Mouse (Mus musculus): Measurements from ENCODE around the gene Gfpt2. TPM values are rescaled to one million over a fixed set of nuclear protein-coding genes. Genes with fewer than 3 reads are reported as not detected.
"Not testable (repeated sequence)": the region's sequence is repeated elsewhere in the genome, so short reads cannot be mapped to it uniquely, and the experiment has no call there.

Gfpt2 gene
- polyA plus RNA-seq, 2 experiments = 24.8 to 27.4 TPM

DNA sequence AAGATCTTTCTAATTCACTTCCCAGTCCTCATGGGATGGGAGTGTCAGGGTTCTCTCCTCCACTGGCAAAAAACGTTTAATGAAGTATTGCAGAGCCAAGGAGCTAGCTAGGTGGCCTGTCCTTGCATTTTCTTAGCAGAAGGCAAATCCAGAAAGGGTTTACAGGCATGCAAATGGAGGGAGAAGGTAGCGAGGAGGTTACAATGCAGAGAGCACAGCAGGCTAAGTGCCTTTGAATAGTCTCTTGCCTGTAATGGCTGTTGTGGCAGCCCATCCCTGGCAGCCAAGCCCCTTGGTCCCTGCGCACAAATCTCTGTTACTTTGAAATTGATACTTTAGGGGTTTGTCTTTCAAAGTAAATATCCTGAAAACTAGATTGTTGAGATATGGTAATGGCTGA, 12.2 kb downstream of the Gfpt2 start:
- Histone ChIP-seq H3K9me3 (ENCODE audit: control insufficient read depth, low read length) (no peaks in the 10 kb centered on the region), H3K36me3 (ENCODE audit: control insufficient read depth, insufficient read depth, low read length) (peaks cover 39% of the 10 kb centered on the region), H3K27me3 (ENCODE audit: control insufficient read depth, insufficient read depth, low read length) (no peaks in the 10 kb centered on the region), H3K4me1 (ENCODE audit: control insufficient read depth, insufficient read depth, low read length) (peaks cover 4% of the 10 kb centered on the region; the same call in 1 of the 2 replicates), H3K27ac (replicated peaks; ENCODE audit: low read depth, low read length) (no peak overlapping the region), H3K4me2 (replicated peaks; ENCODE audit: low read depth, low read length, severe bottlenecking) (no peak overlapping the region), H3K4me3 (replicated peaks; ENCODE audit: low read length) (no peak overlapping the region), H3K9ac (ENCODE audit: low read depth, low read length, severe bottlenecking) (no peak overlapping the region)
- no peak for ATAC-seq (ENCODE audit: low FRiP score, low read depth)
- no peak for TF ChIP-seq POLR2A (IDR thresholded peaks at IDR 0.05; ENCODE audit: borderline replicate concordance, extremely low read depth, insufficient read depth, insufficient read length)
- WGBS = 42% methylated on average over 3 of the region's 3 CpGs
- DNase-seq (ENCODE audit: low spot score) = no peak

DNA sequence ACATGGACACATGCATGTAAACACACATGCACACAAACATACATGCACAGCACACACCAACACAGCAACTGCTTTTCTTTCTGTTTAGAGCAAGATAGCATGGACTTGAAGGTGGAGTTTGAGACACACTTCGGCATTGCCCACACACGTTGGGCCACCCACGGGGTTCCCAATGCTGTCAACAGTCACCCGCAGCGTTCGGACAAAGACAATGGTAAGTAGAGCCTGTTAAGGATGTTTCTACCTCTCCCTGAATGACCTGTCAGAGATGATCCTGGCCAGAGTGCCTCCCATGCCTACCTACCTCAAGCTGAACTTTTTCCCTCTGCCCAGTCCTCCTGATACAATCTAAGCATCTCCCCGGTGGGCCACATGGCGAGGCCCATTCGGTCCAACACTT, 15.0 kb downstream of the Gfpt2 start:
- TF ChIP-seq POLR2A (IDR thresholded peaks at IDR 0.05; ENCODE audit: borderline replicate concordance, extremely low read depth, insufficient read depth, insufficient read length) = no peak
- Histone ChIP-seq H3K4me3 (replicated peaks; ENCODE audit: low read length) (no peak overlapping the region), H3K36me3 (ENCODE audit: control insufficient read depth, insufficient read depth, low read length) (peaks cover 52% of the 10 kb centered on the region), H3K27ac (replicated peaks; ENCODE audit: low read depth, low read length) (no peak overlapping the region), H3K9ac (ENCODE audit: low read depth, low read length, severe bottlenecking) (no peak overlapping the region), H3K9me3 (ENCODE audit: control insufficient read depth, low read length) (no peaks in the 10 kb centered on the region), H3K4me2 (replicated peaks; ENCODE audit: low read depth, low read length, severe bottlenecking) (no peak overlapping the region), H3K27me3 (ENCODE audit: control insufficient read depth, insufficient read depth, low read length) (no peaks in the 10 kb centered on the region), H3K4me1 (ENCODE audit: control insufficient read depth, insufficient read depth, low read length) (no peaks in the 10 kb centered on the region)
- DNase-seq (ENCODE audit: low spot score) = no peak
- ATAC-seq (ENCODE audit: low FRiP score, low read depth) = no peak
- WGBS = 91% methylated on average over 9 of the region's 9 CpGs

DNA sequence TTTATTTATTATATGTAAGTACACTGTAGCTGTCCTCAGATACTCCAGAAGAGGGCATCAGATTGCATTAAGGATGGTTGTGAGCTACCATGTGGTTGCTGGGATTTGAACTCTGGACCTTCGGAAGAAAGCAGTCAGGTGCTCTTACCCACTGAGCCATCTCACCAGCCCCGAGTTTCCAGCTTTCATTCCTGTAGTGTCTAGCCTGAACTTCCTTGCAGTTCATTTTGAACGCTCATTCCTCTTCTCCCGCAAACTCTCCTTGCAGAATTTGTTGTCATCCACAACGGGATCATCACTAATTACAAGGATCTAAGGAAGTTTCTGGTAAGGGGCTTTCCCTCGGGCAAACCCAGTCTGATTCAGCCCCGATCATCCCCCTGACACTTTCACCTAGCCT, 16.7 kb downstream of the Gfpt2 start:
- not testable (repeated sequence) for H3K9me3 ChIP-seq (ENCODE audit: control insufficient read depth, low read length); H3K4me2 ChIP-seq (replicated peaks; ENCODE audit: low read depth, low read length, severe bottlenecking); H3K4me3 ChIP-seq (replicated peaks; ENCODE audit: low read length); H3K9ac ChIP-seq (ENCODE audit: low read depth, low read length, severe bottlenecking); ATAC-seq (ENCODE audit: low FRiP score, low read depth); DNase-seq (ENCODE audit: low spot score); H3K27me3 ChIP-seq (ENCODE audit: control insufficient read depth, insufficient read depth, low read length); H3K27ac ChIP-seq (replicated peaks; ENCODE audit: low read depth, low read length); H3K4me1 ChIP-seq (ENCODE audit: control insufficient read depth, insufficient read depth, low read length)
- WGBS = 85% methylated on average over 7 of the region's 7 CpGs
- peaks cover 66% of the 10 kb centered on the region for H3K36me3 ChIP-seq (ENCODE audit: control insufficient read depth, insufficient read depth, low read length)

- no peak for ATAC-seq (ENCODE audit: low FRiP score, low read depth)
- WGBS = 95% methylated on average over 8 of the region's 8 CpGs
- no peaks in the 10 kb centered on the region for H3K9me3 ChIP-seq (ENCODE audit: control insufficient read depth, low read length)
These were observed 17.1 kb downstream of the Gfpt2 start for GRCm38 (mm10) chr11:49811099-49811541.

GRCm38 (mm10) chr11:49811879-49812278, 17.9 kb downstream of the Gfpt2 start:
- 87% methylated on average over 8 of the region's 8 CpGs for WGBS
- Histone ChIP-seq H3K4me3 (replicated peaks; ENCODE audit: low read length) (no peak overlapping the region), H3K36me3 (ENCODE audit: control insufficient read depth, insufficient read depth, low read length) (peaks cover 69% of the 10 kb centered on the region), H3K27me3 (ENCODE audit: control insufficient read depth, insufficient read depth, low read length) (no peaks in the 10 kb centered on the region), H3K27ac (replicated peaks; ENCODE audit: low read depth, low read length) (no peak overlapping the region), H3K9ac (ENCODE audit: low read depth, low read length, severe bottlenecking) (no peak overlapping the region), H3K9me3 (ENCODE audit: control insufficient read depth, low read length) (no peaks in the 10 kb centered on the region), H3K4me1 (ENCODE audit: control insufficient read depth, insufficient read depth, low read length) (no peaks in the 10 kb centered on the region), H3K4me2 (replicated peaks; ENCODE audit: low read depth, low read length, severe bottlenecking) (no peak overlapping the region)
- no peak for TF ChIP-seq POLR2A (IDR thresholded peaks at IDR 0.05; ENCODE audit: borderline replicate concordance, extremely low read depth, insufficient read depth, insufficient read length)
- no peak for ATAC-seq (ENCODE audit: low FRiP score, low read depth)
- no peak for DNase-seq (ENCODE audit: low spot score)

More at GRCm38 (mm10) chr11:49811099-49811541, 17.1 kb downstream of the Gfpt2 start:
- no peak for DNase-seq (ENCODE audit: low spot score)
- peaks cover 66% of the 10 kb centered on the region for H3K36me3 ChIP-seq (ENCODE audit: control insufficient read depth, insufficient read depth, low read length)
- TF ChIP-seq POLR2A (IDR thresholded peaks at IDR 0.05; ENCODE audit: borderline replicate concordance, extremely low read depth, insufficient read depth, insufficient read length) = no peak
- no peak overlapping the region for H3K9ac ChIP-seq (ENCODE audit: low read depth, low read length, severe bottlenecking)
- no peaks in the 10 kb centered on the region for H3K27me3 ChIP-seq (ENCODE audit: control insufficient read depth, insufficient read depth, low read length)
- no peak overlapping the region for H3K4me2 ChIP-seq (replicated peaks; ENCODE audit: low read depth, low read length, severe bottlenecking)
- no peak overlapping the region for H3K4me3 ChIP-seq (replicated peaks; ENCODE audit: low read length)
- H3K27ac ChIP-seq (replicated peaks; ENCODE audit: low read depth, low read length) = no peak overlapping the region
- no peaks in the 10 kb centered on the region for H3K4me1 ChIP-seq (ENCODE audit: control insufficient read depth, insufficient read depth, low read length)
